ENCODE assay signal across 8 mouse cellular contexts in the genomic region with DNA sequence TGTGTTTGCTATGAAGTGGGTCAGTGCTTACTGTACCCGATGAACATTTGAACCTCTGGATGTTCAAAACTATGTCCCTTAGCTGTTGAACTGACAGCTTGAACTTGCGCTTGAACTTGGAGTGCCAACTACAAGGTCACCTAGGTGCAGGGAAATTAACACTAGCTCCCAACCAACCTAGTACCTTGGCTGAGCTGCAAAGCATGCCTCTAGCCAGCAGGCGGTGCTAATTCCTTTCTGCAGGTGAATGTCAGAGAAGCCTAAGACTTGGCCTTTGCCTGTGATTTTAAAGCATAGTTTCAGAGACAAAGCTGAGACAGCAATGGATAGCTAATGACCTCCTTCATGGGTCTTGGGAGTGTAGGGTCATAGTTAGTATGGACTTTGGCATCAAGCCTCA. TPM values are rescaled to one million over a fixed set of nuclear protein-coding genes. Genes with fewer than 3 reads are reported as not detected.
DNase-seq lines count a peak whose midpoint lies in the region; ATAC-seq and TF ChIP-seq lines count a peak whose summit lies in the region.

No protein-coding gene starts in this region.

- no peak for ATAC-seq in liver, embryonic 11.5 days (replicated peaks; ENCODE audit: low FRiP score)
- peak; percentile 65 for ATAC-seq in forebrain, postnatal 0 days
- ATAC-seq in intestine, embryonic 16.5 days: no peak
- ATAC-seq in liver, embryonic 14.5 days (ENCODE audit: insufficient read depth): peak; percentile 21; the same call in 1 of the 2 replicates
- ATAC-seq in neural tube, embryonic 15.5 days (ENCODE audit: low FRiP score): peak; percentile 60; the same call in 1 of the 2 replicates

- H3K4me2 ChIP-seq in liver, embryonic 11.5 days: no peak overlapping the region
- H3K4me2 ChIP-seq in forebrain, postnatal 0 days (ENCODE audit: low read depth): no peak overlapping the region
- no peak overlapping the region for H3K4me2 ChIP-seq in intestine, embryonic 16.5 days (ENCODE audit: low read depth, low read length)
- H3K4me2 ChIP-seq in liver, embryonic 14.5 days (ENCODE audit: low read depth): no peak overlapping the region
- no peak overlapping the region for H3K4me2 ChIP-seq in neural tube, embryonic 15.5 days

- H3K4me3 ChIP-seq in liver, embryonic 11.5 days (ENCODE audit: low read depth, low read length): no peak overlapping the region
- no peak overlapping the region for H3K4me3 ChIP-seq in forebrain, postnatal 0 days (ENCODE audit: low read depth, low read length)
- no peak overlapping the region for H3K4me3 ChIP-seq in intestine, embryonic 16.5 days (ENCODE audit: low read length)
- H3K4me3 ChIP-seq in liver, embryonic 14.5 days (ENCODE audit: insufficient read depth in 1 of 2, low read depth in 2 of 2, low read length in 2 of 2): no peak overlapping the region
- no peak overlapping the region for H3K4me3 ChIP-seq in neural tube, embryonic 15.5 days (replicated peaks)

- H3K9ac ChIP-seq in liver, embryonic 11.5 days (ENCODE audit: low read depth, low read length): no peak overlapping the region
- no peak overlapping the region for H3K9ac ChIP-seq in forebrain, postnatal 0 days
- no peak overlapping the region for H3K9ac ChIP-seq in intestine, embryonic 16.5 days (ENCODE audit: low read depth, low read length)
- no peak overlapping the region for H3K9ac ChIP-seq in liver, embryonic 14.5 days (replicated peaks)
- H3K9ac ChIP-seq in neural tube, embryonic 15.5 days (replicated peaks): no peak overlapping the region

- H3K9me3 ChIP-seq in liver, embryonic 11.5 days (ENCODE audit: control insufficient read depth, low read length): no peaks in the 10 kb centered on the region
- H3K9me3 ChIP-seq in forebrain, postnatal 0 days (ENCODE audit: low read length): no peaks in the 10 kb centered on the region
- no peaks in the 10 kb centered on the region for H3K9me3 ChIP-seq in intestine, embryonic 16.5 days (ENCODE audit: control insufficient read depth, low read length)
- H3K9me3 ChIP-seq in liver, embryonic 14.5 days (ENCODE audit: control insufficient read depth, low read length): no peaks in the 10 kb centered on the region
- no peaks in the 10 kb centered on the region for H3K9me3 ChIP-seq in neural tube, embryonic 15.5 days (replicated peaks)

- peak; percentile 81 for TF ChIP-seq CTCF in forebrain, postnatal 0 days (IDR thresholded peaks at IDR 0.05; ENCODE audit: low read depth)
- TF ChIP-seq CTCF in liver, embryonic 14.5 days (IDR thresholded peaks at IDR 0.05; ENCODE audit: low read depth): peak; percentile 83

- TF ChIP-seq EP300 in liver, embryonic 14.5 days (IDR thresholded peaks at IDR 0.05; ENCODE audit: low read depth): no peak

- peaks cover 4% of the 10 kb centered on the region; the same call in 1 of the 2 replicates for H3K4me1 ChIP-seq in liver, embryonic 11.5 days (replicated peaks; ENCODE audit: control insufficient read depth, insufficient read depth, low read length)
- no peaks in the 10 kb centered on the region for H3K4me1 ChIP-seq in forebrain, postnatal 0 days (ENCODE audit: insufficient read depth)
- H3K4me1 ChIP-seq in intestine, embryonic 16.5 days (ENCODE audit: control insufficient read depth, insufficient read depth, low read length): peaks cover 32% of the 10 kb centered on the region
- 0 out of 4 replicates have a peak, but pooled peaks cover 0 to 7% of the 10 kb centered on the region in 2 experiments for H3K4me1 ChIP-seq in liver, embryonic 14.5 days (replicated peaks; ENCODE audit: control insufficient read depth in 2 of 2, insufficient read depth in 2 of 2, low read length in 1 of 2)
- no peaks in the 10 kb centered on the region for H3K4me1 ChIP-seq in neural tube, embryonic 15.5 days

- DNase-seq in liver: peak; percentile 49
- DNase-seq in liver, embryonic 11.5 days (ENCODE audit: low spot score): no peak
- DNase-seq in adrenal gland, postnatal 36 days: peak; percentile 59 to 70
- DNase-seq in forebrain, postnatal 0 days: peak; percentile 66
- peak in 1 of 3 experiments; percentile 7 for DNase-seq in liver, embryonic 14.5 days (ENCODE audit: low read depth in 3 of 3, low spot score in 3 of 3)
- DNase-seq in thymus, postnatal 36 days: peak; percentile 47 to 50

- H3K27ac ChIP-seq in liver, embryonic 11.5 days (ENCODE audit: low read depth, low read length): no peak overlapping the region
- H3K27ac ChIP-seq in forebrain, postnatal 0 days (ENCODE audit: low read depth, low read length): no peak overlapping the region
- H3K27ac ChIP-seq in intestine, embryonic 16.5 days (ENCODE audit: low read length): 0 out of 2 replicates have a peak overlapping the region, but pooled peaks have one; percentile 81
- H3K27ac ChIP-seq in liver, embryonic 14.5 days: no peak overlapping the region
- no peak overlapping the region for H3K27ac ChIP-seq in neural tube, embryonic 15.5 days (replicated peaks)

- H3K36me3 ChIP-seq in liver, embryonic 11.5 days (ENCODE audit: control insufficient read depth, insufficient read depth, low read length): peaks cover 21% of the 10 kb centered on the region
- H3K36me3 ChIP-seq in forebrain, postnatal 0 days (ENCODE audit: insufficient read depth): peaks cover 39% of the 10 kb centered on the region
- peaks cover 17% of the 10 kb centered on the region; the same call in 1 of the 2 replicates for H3K36me3 ChIP-seq in intestine, embryonic 16.5 days (ENCODE audit: control insufficient read depth, insufficient read depth, low read length)
- H3K36me3 ChIP-seq in liver, embryonic 14.5 days (replicated peaks; ENCODE audit: control insufficient read depth, insufficient read depth, low read depth): peaks cover 25% of the 10 kb centered on the region
- H3K36me3 ChIP-seq in neural tube, embryonic 15.5 days: peaks cover 50% of the 10 kb centered on the region

- no peaks in the 10 kb centered on the region for H3K27me3 ChIP-seq in liver, embryonic 11.5 days (replicated peaks; ENCODE audit: control insufficient read depth, insufficient read depth, low read length)
- H3K27me3 ChIP-seq in forebrain, postnatal 0 days (ENCODE audit: insufficient read depth, low read length): no peaks in the 10 kb centered on the region
- H3K27me3 ChIP-seq in intestine, embryonic 16.5 days (replicated peaks; ENCODE audit: control insufficient read depth, insufficient read depth, low read length): no peaks in the 10 kb centered on the region
- no peaks in the 10 kb centered on the region for H3K27me3 ChIP-seq in liver, embryonic 14.5 days (ENCODE audit: control insufficient read depth, insufficient read depth, low read length)
- H3K27me3 ChIP-seq in neural tube, embryonic 15.5 days (replicated peaks): no peaks in the 10 kb centered on the region

- WGBS in liver, embryonic 11.5 days: 54% methylated on average over 3 of the region's 3 CpGs
- WGBS in forebrain, postnatal 0 days: 61% methylated on average over 3 of the region's 3 CpGs
- 53% methylated on average over 3 of the region's 3 CpGs for WGBS in intestine, embryonic 16.5 days
- 42% methylated on average over 3 of the region's 3 CpGs for WGBS in liver, embryonic 14.5 days (ENCODE audit: insufficient replicate concordance)
- WGBS in neural tube, embryonic 15.5 days: 62% methylated on average over 3 of the region's 3 CpGs

RNA-seq across cellular contexts. Expression of a gene that starts 12.5 kb away (rescaled TPM):
- polyA plus RNA-seq in liver, embryonic 11.5 days (2014; fragmentation: Nextera tagmentation; extraction: Ambion mirVana): not detected in 2 replicates
- total RNA-seq in adrenal gland, postnatal 36 days (2021): not detected
- 0.10 and 0.23 TPM in 2 replicates for total RNA-seq in forebrain, postnatal 0 days (2014; rRNA removed)
- polyA plus RNA-seq in forebrain, postnatal 0 days (2015; fragmentation: Nextera tagmentation; extraction: Ambion mirVana): 0.59 and 0.68 TPM in 2 replicates
- not detected in 2 replicates for polyA plus RNA-seq in intestine, embryonic 16.5 days (2015; fragmentation: Nextera tagmentation; extraction: Ambion mirVana)
- not detected in 2 replicates for polyA plus RNA-seq in liver, embryonic 14.5 days (2012; rRNA removed)
- not detected in 2 replicates for polyA plus RNA-seq in liver, embryonic 14.5 days (2014; fragmentation: Nextera tagmentation; extraction: Ambion mirVana)
- 0.18 and 0.44 TPM in 2 replicates for polyA plus RNA-seq in neural tube, embryonic 15.5 days (2015; fragmentation: Nextera tagmentation; extraction: Ambion mirVana)

RNA-seq across cellular contexts. Expression of a gene that starts 12.9 kb away (rescaled TPM):
- 45.7 and 46.8 TPM in 2 replicates for polyA plus RNA-seq in liver, embryonic 11.5 days (2014; fragmentation: Nextera tagmentation; extraction: Ambion mirVana)
- 100 to 1,000 TPM; 122 to 188 TPM for total RNA-seq in adrenal gland, postnatal 36 days (2021)
- 243 and 271 TPM in 2 replicates for total RNA-seq in forebrain, postnatal 0 days (2014; rRNA removed)
- polyA plus RNA-seq in forebrain, postnatal 0 days (2015; fragmentation: Nextera tagmentation; extraction: Ambion mirVana): 35.6 and 36.9 TPM in 2 replicates
- 32.1 and 35.0 TPM in 2 replicates for polyA plus RNA-seq in intestine, embryonic 16.5 days (2015; fragmentation: Nextera tagmentation; extraction: Ambion mirVana)
- 108 and 117 TPM in 2 replicates for polyA plus RNA-seq in liver, embryonic 14.5 days (2012; rRNA removed)
- 15.7 and 19.1 TPM in 2 replicates for polyA plus RNA-seq in liver, embryonic 14.5 days (2014; fragmentation: Nextera tagmentation; extraction: Ambion mirVana)
- polyA plus RNA-seq in neural tube, embryonic 15.5 days (2015; fragmentation: Nextera tagmentation; extraction: Ambion mirVana): 41.6 and 42.7 TPM in 2 replicates

RNA-seq across cellular contexts. Expression of a gene that starts 26.1 kb away (rescaled TPM):
- polyA plus RNA-seq in liver, embryonic 11.5 days (2014; fragmentation: Nextera tagmentation; extraction: Ambion mirVana): 42.7 and 45.4 TPM in 2 replicates
- 100 to 1,000 TPM; 132 to 167 TPM for total RNA-seq in adrenal gland, postnatal 36 days (2021)
- 22.2 and 25.5 TPM in 2 replicates for total RNA-seq in forebrain, postnatal 0 days (2014; rRNA removed)
- 33.7 and 38.8 TPM in 2 replicates for polyA plus RNA-seq in forebrain, postnatal 0 days (2015; fragmentation: Nextera tagmentation; extraction: Ambion mirVana)
- polyA plus RNA-seq in intestine, embryonic 16.5 days (2015; fragmentation: Nextera tagmentation; extraction: Ambion mirVana): 72.8 and 78.7 TPM in 2 replicates
- polyA plus RNA-seq in liver, embryonic 14.5 days (2012; rRNA removed): 10.9 and 11.1 TPM in 2 replicates
- 16.1 and 16.5 TPM in 2 replicates for polyA plus RNA-seq in liver, embryonic 14.5 days (2014; fragmentation: Nextera tagmentation; extraction: Ambion mirVana)
- polyA plus RNA-seq in neural tube, embryonic 15.5 days (2015; fragmentation: Nextera tagmentation; extraction: Ambion mirVana): 44.5 and 53.6 TPM in 2 replicates

RNA-seq across cellular contexts. Expression of a gene that starts 29.1 kb away (rescaled TPM):
- not detected in 2 replicates for polyA plus RNA-seq in liver, embryonic 11.5 days (2014; fragmentation: Nextera tagmentation; extraction: Ambion mirVana)
- not detected for total RNA-seq in adrenal gland, postnatal 36 days (2021)
- 0.57 and 0.77 TPM in 2 replicates for total RNA-seq in forebrain, postnatal 0 days (2014; rRNA removed)
- polyA plus RNA-seq in forebrain, postnatal 0 days (2015; fragmentation: Nextera tagmentation; extraction: Ambion mirVana): 0.05 and 0.10 TPM in 2 replicates
- polyA plus RNA-seq in intestine, embryonic 16.5 days (2015; fragmentation: Nextera tagmentation; extraction: Ambion mirVana): 0.05 and 0.11 TPM in 2 replicates
- 0.02 and 0.04 TPM in 2 replicates for polyA plus RNA-seq in liver, embryonic 14.5 days (2012; rRNA removed)
- 0.05 and 0.09 TPM in 2 replicates for polyA plus RNA-seq in liver, embryonic 14.5 days (2014; fragmentation: Nextera tagmentation; extraction: Ambion mirVana)
- polyA plus RNA-seq in neural tube, embryonic 15.5 days (2015; fragmentation: Nextera tagmentation; extraction: Ambion mirVana): 0.19 TPM in 1 of 2 replicates, not detected in the other

RNA-seq across cellular contexts. Expression of a gene that starts 38.2 kb away (rescaled TPM):
- 27.2 and 27.7 TPM in 2 replicates for polyA plus RNA-seq in liver, embryonic 11.5 days (2014; fragmentation: Nextera tagmentation; extraction: Ambion mirVana)
- 10 to 100 TPM; 34.5 to 36.1 TPM for total RNA-seq in adrenal gland, postnatal 36 days (2021)
- total RNA-seq in forebrain, postnatal 0 days (2014; rRNA removed): 323 and 362 TPM in 2 replicates
- polyA plus RNA-seq in forebrain, postnatal 0 days (2015; fragmentation: Nextera tagmentation; extraction: Ambion mirVana): 180 and 184 TPM in 2 replicates
- polyA plus RNA-seq in intestine, embryonic 16.5 days (2015; fragmentation: Nextera tagmentation; extraction: Ambion mirVana): 29.9 and 32.3 TPM in 2 replicates
- 2.5 and 2.8 TPM in 2 replicates for polyA plus RNA-seq in liver, embryonic 14.5 days (2012; rRNA removed)
- polyA plus RNA-seq in liver, embryonic 14.5 days (2014; fragmentation: Nextera tagmentation; extraction: Ambion mirVana): 1.6 and 2.2 TPM in 2 replicates
- 141 and 167 TPM in 2 replicates for polyA plus RNA-seq in neural tube, embryonic 15.5 days (2015; fragmentation: Nextera tagmentation; extraction: Ambion mirVana)

Comparison
In these comparisons a context has a peak if more than half of its experiments do, and no peak if none do; other contexts are left out.
1. ATAC-seq: peak in forebrain, postnatal 0 days (single experiment), liver, embryonic 14.5 days (single experiment) and neural tube, embryonic 15.5 days (single experiment); none in liver, embryonic 11.5 days (single experiment) and intestine, embryonic 16.5 days (single experiment).